Comparison of ENCODE assay signal across 16 mouse cellular contexts in the genomic region with DNA sequence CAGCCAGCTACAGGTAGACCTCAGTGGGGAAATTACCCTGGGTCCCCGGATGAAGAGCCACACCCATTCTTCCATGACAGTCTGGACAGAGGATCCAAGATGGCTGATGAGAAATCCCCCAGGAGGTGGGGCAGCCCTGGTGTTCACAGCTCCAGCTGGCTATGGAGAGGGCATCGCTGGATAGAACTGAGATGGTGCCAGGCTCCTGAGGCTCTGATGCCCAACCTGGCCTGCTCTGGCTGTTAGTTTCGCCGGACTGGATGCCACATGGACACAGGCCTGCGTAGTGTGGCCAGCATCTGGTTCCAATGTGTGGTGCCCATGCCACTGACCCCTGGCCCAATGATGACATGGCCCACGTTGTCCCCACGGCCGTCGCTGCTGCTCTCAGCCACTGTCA. TPM values are rescaled to one million over a fixed set of nuclear protein-coding genes. Genes with fewer than 3 reads are reported as not detected.
"Had no signal": no experiment of that assay in that cellular context is flagged by ENCODE, and none has a peak within 500 bp of the region (broad histone marks: within the 10 kb centered on the region; RNA-seq: fewer than 3 reads in every experiment).

No protein-coding gene starts in this region.

- ATAC-seq: liver, embryonic 12.5 days; midbrain, embryonic 13.5 days had no signal

- H3K4me3 ChIP-seq: limb, embryonic 15.5 days; liver, embryonic 12.5 days; midbrain, embryonic 13.5 days; myocyte; neural tube, embryonic 12.5 days; stomach, embryonic 15.5 days had no signal

- H3K4me2 ChIP-seq: limb, embryonic 15.5 days; liver, embryonic 12.5 days; lung, embryonic 14.5 days; midbrain, embryonic 13.5 days; neural tube, embryonic 12.5 days; stomach, embryonic 15.5 days had no signal

- H3K9ac ChIP-seq: limb, embryonic 15.5 days; liver, embryonic 12.5 days; lung, embryonic 14.5 days; midbrain, embryonic 13.5 days; neural tube, embryonic 12.5 days; stomach, embryonic 15.5 days had no signal

- H3K27ac ChIP-seq: limb, embryonic 15.5 days; liver, embryonic 12.5 days; midbrain, embryonic 13.5 days; neural tube, embryonic 12.5 days; stomach, embryonic 15.5 days had no signal

- H3K9me3 ChIP-seq: limb, embryonic 15.5 days; liver, embryonic 12.5 days; midbrain, embryonic 13.5 days; neural tube, embryonic 12.5 days; stomach, embryonic 15.5 days had no signal

- DNase-seq: kidney, adult 11 months; kidney, adult 9 months; kidney, postnatal 10 days; lung, embryonic 14.5 days; lung, postnatal 10 days; lung, postnatal 4 days; thymus, postnatal 36 days had no signal

- H3K4me1 ChIP-seq: stomach, embryonic 15.5 days had no signal

- H3K36me3 ChIP-seq: limb, embryonic 15.5 days; liver, embryonic 12.5 days; midbrain, embryonic 13.5 days; neural tube, embryonic 12.5 days; stomach, embryonic 15.5 days had no signal

- H3K27me3 ChIP-seq: limb, embryonic 15.5 days; midbrain, embryonic 13.5 days; neural tube, embryonic 12.5 days; stomach, embryonic 15.5 days had no signal

RNA-seq across cellular contexts. Expression of a gene that starts 50.9 kb away (rescaled TPM):
- polyA plus RNA-seq: limb, embryonic 11.5 days; limb, embryonic 15.5 days; liver, embryonic 12.5 days; lung, embryonic 14.5 days; midbrain, embryonic 13.5 days; neural tube, embryonic 12.5 days; spleen, adult 2 months; thymus, postnatal 0 days had no signal
